Mouse (Mus musculus) right cerebral cortex, adult 18-20 months (tissue): ENCODE results near the gene Celf5.
A peak's percentile ranks its signal among the peaks of the same experiment; 100 is the strongest.

ENCODE experiments used
- DNase-seq: peaks from one replicate; pipeline ENCODE4 v3.0.0; 2022; ENCODE audit warnings: mixed read lengths

Gene Celf5

DNA sequence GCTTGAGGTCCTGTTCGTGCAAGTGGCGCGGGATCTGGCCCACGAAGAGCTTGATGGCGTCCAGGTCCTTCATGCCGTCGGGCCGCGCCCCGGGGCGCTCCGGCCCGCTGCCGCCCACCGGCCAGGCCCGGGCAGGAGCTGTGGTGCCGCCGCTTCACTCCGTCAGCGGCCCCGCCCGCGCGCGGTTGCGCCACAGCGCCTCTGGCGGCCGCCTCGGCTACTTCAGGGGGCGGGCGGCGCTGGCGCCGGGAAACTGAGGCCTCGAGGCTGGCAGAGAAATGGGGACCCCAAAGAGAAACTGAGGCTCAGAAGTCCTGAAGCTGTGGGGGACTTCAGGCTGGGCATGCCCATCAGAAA, at the start of gene Celf5:
Celf5 (minus strand) TSS at position 177 of the 357 bp plus-strand sequence.
- peak; percentile 77 for DNase-seq

DNA sequence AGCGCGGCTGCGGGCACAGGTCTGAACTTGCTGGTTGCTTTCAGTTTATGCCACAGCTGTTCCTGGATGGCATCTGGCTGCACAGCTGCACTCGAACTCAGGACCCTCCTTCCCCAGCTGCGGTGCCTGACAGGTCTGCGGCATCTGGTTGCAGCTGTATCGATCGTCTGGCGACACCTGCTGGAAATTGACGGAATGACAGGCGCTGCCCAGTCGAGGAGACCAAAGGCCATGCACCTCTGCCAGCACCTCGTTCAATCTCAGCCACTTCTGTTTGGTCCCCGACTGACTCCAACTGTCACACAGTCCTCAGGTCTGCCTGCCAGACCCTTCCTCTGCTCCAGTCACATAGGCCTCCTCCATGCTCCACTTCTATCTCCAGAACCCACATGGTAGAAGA, 44.3 kb upstream of the Celf5 start:
- DNase-seq = peak; percentile 49

DNA sequence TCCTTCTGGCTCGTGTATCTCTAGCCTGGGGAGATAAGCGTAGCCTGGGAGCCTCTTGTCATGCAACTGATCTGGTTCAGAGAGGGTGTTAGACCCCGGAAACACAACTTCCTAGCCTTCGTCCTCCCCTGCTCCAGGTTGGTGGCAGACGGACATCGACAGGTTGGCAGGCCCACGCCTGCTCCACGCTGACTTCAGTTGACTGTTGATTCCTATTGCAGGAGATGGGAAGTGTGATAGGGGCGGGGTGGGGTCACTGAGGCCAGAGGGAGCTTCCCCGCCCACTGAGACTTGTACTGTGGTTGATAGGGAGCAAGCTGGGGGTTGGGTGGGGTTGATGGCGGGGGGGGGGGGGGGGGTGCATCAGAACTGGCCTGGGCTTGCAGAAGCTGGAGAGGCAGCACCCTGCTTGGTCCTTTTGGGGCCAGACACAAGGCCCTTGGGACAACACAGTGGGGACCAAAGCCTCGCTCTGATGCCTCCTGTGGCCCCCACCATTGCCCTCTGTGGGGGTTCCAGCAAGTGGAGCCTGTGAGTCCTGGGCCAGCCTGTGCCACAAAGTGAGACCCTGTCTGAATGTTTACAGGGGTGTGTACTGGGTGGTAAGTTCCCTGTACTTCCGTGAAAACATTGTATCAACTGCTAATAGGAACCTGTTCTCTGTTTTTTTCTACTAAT, 42.6 kb upstream of the Celf5 start:
- no peak for DNase-seq

- no peak for DNase-seq
Measured at GRCm38 (mm10) chr10:81524051-81524605, 41.6 kb upstream of the Celf5 start, which contains the start of gene Gna15. Gene Gna15 (minus strand): TSS chr10:81524225.

GRCm38 (mm10) chr10:81523570-81523969, 41.1 kb upstream of the Celf5 start:
- DNase-seq = no peak

DNA sequence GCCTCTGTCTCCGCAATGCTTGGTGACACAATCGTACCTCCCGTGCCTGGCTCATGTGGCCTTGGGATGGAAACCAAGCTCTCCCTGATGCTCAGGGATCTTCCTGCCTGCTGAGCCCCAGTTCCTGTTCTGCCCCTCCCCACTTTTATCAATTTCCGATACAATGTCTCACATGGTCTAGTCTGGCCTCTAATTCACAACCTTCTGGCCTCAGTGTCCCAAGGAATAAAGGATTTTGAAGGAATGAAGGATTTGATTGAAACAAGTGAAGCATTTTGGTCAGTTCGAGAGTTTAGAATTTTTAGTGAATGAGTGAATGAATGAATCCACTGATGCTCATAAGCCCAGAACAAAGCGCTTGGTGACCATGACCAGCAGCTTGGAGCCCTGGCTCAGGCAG, 40.6 kb upstream of the Celf5 start:
- DNase-seq = no peak

GRCm38 (mm10) chr10:81519978-81520365, 37.5 kb upstream of the Celf5 start:
- no peak for DNase-seq

DNA sequence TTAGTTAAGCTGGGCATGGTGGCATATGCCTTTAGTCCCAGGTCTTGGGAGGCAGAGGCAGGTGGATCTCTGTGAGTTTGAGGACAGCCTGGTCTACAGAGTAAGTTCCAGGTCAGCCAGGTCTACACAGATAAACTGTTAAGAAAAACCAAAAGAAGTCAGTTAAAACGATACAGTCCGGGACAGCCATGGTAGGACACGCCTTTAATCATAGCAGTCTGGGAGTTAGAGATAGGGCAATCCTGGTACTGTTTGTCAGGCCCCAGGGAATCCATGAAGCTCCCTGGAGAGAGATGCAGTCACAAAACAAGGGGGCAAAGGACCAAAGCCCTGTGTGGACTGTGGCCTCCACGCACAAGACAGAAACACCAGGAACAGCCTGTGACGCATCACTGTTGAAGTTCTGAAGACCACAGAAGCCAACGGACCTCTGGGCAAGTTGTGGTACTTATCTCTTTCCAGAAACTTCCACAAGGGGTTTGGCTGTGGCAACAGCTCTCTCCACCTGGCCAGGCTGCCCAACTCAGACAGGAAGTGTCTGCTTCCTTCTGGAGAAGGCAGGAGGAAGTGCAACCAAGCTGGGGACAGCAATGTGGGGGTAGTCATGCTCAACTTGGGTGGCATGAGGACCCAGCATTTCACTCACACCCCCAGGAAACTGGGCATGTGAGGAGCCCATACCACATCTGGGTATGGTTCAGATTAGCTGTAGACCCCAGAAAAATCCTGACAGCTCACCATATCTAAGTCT, 36.9 kb upstream of the Celf5 start:
- DNase-seq = no peak

DNA sequence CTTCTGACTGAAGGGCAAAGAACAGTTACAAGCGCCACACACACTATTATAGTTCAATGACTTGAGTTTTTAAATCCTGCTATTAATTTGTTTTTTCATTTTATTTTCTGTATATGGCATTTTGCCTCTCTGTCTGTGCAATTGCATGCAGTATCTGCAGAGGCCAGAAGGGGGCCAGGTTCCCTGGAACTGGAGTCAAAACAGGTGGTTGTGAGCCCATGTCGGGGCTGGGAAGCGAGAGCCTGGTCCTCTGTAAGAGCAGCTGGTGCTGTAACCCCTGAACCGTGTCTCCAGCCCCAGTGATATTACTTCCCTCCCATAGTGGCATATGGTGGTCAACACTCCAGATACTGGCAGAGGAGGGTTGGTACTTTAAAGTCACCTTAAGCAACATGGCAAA, 36.0 kb upstream of the Celf5 start:
- DNase-seq = no peak

GRCm38 (mm10) chr10:81517227-81517626, 34.7 kb upstream of the Celf5 start:
- no peak for DNase-seq

DNA sequence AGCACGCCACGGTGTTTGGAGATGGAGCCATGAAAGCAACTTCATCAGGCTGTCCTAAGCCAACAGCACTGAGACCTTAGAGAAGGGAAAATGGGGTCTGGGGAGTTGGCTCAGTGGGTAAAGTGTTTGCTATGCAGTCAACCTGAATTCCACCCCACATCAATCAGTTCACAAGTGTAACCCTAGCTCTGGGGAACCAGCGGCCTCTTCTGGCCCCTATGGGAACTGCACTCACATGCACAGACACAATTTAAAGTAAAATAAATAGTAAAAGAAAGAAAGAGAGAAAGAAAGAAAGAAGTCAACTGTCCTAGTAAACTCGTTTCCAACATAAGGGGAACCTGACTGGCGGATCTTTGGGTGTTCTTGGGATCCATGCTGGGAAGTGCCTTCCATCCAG, 31.3 kb upstream of the Celf5 start:
- no peak for DNase-seq

DNA sequence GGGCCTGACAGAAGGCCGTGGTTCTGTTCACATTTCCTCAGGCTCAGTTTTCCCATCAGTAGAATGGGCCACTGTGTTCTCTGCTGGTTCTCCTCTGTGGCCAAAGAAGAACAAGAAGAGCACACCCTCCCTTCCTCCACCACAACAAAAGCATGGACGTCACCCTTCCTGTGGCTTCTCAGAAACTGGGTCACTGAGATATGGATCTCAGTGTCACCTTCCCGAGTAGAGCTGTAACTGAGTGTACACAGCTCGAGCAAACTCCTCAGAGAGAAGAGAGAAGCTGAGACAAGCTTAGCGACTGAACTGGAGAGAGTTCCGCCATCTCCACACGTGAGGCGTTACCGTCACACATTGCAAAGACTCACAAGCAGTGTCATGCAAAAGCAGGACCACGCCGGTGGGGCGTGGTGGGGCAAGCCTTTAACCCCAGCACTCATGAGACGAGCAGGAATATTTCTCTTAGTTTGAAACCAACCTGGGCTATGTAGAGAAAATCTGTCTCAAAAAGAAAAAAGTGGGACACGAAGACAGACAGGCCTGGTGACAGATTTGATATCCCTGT, 27.8 kb upstream of the Celf5 start:
- no peak for DNase-seq

- DNase-seq = no peak
Measured at GRCm38 (mm10) chr10:81507691-81508489, 25.4 kb upstream of the Celf5 start.

DNA sequence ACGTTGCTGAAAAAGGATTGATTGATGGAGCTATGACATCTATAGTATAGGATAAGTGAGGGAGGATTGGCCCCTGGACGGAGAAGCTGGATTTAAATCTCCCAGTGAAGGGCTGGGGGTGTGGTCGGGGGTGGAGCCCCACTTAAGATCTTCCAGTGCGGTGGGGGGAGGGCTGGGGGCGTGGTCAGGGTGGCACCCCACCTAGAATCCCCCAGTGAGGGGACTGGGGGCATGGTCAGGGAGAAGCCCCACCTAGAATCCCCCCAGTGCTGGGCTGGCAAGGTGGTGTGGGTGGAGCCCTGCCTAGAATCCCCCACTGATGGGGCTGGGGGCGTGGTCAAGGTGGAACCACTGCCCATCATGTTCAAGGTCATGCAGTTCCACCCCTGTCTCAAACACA, 24.6 kb upstream of the Celf5 start:
- no peak for DNase-seq

DNA sequence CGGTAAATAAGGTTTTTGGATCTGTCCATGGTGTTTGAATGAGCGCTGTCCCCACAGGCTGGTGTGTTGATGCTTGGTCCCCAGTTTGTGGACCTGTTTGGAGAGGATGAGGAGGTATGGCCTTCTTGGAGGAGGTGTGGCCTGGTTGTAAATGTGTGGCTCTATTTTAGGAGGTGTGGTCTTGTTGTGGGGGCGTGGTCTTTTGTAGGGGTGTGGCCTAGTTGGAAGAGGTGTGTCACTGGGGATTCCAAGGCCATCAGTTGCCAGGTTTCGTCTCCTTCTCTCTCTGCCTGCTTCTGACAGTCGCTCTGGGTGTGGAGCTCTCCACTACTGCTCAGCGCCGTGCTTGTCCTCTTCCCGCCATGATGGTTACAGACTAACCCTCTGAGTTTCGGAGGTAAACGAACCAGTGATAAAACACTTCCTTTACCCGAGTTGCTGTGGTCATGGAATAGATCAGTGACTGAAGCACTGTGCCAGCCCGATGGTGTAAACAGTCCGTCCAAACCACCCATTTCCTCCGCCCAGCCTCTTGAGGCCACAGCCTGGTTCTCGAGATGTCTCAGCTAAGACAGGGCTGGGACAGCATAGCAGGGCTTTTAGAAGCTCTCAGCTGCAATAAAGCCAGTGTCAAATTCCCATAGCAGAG, 22.6 kb upstream of the Celf5 start:
- no peak for DNase-seq

GRCm38 (mm10) chr10:81502658-81503057, 20.1 kb upstream of the Celf5 start:
- DNase-seq = peak; percentile 88

DNA sequence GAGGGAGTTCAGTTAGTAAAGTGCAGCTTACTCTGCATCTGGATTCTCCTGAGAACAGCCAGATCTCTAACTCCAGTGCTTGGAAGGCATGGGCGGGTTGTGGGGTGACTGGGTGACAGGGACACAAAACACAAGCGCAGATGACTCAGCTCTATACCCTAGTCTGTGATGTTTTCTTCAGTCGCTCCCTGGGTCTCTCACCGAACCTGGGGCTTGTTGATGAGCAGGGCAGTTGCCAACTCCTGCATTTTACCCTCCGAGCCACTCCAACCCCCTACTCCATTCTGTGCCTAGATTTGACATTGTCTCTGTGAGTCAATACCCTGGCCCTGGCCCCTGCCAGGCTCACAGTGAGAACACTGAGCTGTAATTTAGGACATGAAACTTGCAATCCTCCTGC, 19.4 kb upstream of the Celf5 start:
- no peak for DNase-seq

DNA sequence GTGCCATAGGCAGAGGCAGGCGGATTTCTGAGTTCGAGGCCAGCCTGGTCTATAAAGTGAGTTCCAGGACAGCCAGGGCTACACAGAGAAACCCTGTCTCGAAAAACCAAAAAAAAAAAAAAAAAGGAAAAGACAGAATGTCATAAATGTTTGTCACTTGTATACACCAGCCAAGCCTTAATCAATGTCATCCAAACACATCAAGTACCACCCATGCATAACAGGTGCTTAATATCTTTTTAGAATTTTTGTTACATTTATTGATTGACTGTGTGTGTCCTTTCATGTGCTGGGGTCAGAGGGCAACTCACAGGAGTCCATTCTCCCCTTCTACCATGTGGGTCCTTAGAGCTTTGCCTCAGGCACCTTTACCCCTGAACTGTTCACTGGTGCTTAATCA, 17.5 kb upstream of the Celf5 start, which contains the start of gene S1pr4:
S1pr4 (minus strand) TSS at position 101 of the 400 bp plus-strand sequence.
- DNase-seq = no peak

- DNase-seq = no peak
Measured at GRCm38 (mm10) chr10:81499250-81499901, 16.9 kb upstream of the Celf5 start.

GRCm38 (mm10) chr10:81498316-81499249, 16.1 kb upstream of the Celf5 start:
- no peak for DNase-seq
